Mouse (Mus musculus): ENCODE results near the gene 1700122O11Rik. TPM values are rescaled to one million over a fixed set of nuclear protein-coding genes. Genes with fewer than 3 reads are reported as not detected.

Gene 1700122O11Rik
- polyA plus RNA-seq, 1 experiment from 2014 or later = not detected

DNA sequence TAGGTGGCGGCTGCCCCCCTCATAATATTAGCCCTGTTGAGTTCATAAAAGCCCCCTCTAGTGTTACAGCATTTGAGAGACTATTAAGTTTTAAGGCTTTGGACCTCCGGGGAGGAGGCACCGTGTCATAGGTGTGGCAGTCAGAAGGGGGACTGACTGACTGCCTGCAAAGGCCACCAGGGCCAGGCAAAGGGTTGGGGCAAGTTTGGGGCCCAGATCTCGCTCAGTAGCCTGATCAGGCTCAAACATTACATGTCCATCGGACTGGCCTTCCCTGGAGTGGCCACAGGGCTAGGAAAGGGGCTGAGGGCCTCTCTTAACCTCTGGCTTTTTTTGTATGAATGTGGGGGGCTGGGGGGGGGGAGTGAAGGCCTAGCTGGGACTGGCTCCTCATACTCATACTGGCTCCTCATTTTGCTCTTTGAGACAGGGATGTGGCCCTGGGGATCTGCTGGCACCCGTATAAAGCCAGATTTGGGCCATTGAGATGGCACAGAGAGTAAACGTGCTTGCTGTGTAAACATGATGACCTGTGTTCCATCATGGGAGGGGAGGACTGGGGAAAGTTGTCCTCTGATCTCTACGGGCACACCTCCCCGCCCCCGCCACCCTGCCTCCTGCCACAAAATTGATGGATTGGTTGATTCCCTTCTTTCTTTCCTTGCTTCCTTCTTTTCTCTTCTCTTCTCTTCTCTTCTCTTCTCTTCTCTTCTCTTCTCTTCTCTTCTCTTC, 47.5 kb downstream of the 1700122O11Rik start:
- Histone ChIP-seq H3K9me3 (ENCODE audit: low read length) (no peaks in the 10 kb centered on the region), H3K9ac (replicated peaks; ENCODE audit: low read depth) (no peak overlapping the region), H3K27ac (ENCODE audit: low read length) (no peak overlapping the region), H3K27me3 (replicated peaks; ENCODE audit: insufficient read depth, low read length) (no peaks in the 10 kb centered on the region), H3K4me1 (ENCODE audit: insufficient read depth, low read depth, low read length) (no peaks in the 10 kb centered on the region), H3K4me3 (ENCODE audit: low read depth, low read length) (no peak overlapping the region), H3K4me2 (replicated peaks; ENCODE audit: low read depth, low read length) (no peak overlapping the region), H3K36me3 (ENCODE audit: insufficient read depth, low read length) (no peaks in the 10 kb centered on the region)
- 50% methylated on average over 10 of the region's 10 CpGs for WGBS
- TF ChIP-seq EP300 (IDR thresholded peaks at IDR 0.05) (no peak), CTCF (IDR thresholded peaks at IDR 0.05) (no peak)
- ATAC-seq = peak; percentile 26; the same call in 1 of the 2 replicates
- DNase-seq (ENCODE audit: low spot score) = no peak

DNA sequence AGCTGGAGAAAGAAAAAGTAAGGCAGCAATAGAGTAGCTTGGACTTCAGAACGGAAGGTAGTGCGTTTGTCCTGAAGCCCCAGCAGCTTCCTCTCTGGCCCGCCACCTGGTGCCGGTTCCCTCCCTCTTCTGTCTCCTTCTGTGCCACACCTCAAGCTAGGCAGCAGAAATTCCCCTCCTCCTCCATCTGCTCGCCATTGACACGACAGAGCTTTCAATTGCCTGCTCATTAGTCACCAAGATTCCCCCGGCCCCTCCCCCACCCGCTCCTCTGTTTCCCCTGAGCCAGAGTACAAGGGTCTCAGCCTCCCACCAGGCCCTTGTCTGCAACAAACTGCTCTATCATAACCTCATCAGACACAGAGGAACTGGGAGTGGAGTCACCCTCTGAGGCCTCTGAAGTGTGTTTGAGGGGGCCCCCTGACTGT, 48.1 kb downstream of the 1700122O11Rik start:
- H3K4me2 ChIP-seq (replicated peaks; ENCODE audit: low read depth, low read length) = no peak overlapping the region
- no peaks in the 10 kb centered on the region for H3K36me3 ChIP-seq (ENCODE audit: insufficient read depth, low read length)
- no peaks in the 10 kb centered on the region for H3K27me3 ChIP-seq (replicated peaks; ENCODE audit: insufficient read depth, low read length)
- TF ChIP-seq CTCF (IDR thresholded peaks at IDR 0.05) = peak; percentile 40
- no peak for TF ChIP-seq EP300 (IDR thresholded peaks at IDR 0.05)
- no peak overlapping the region for H3K27ac ChIP-seq (ENCODE audit: low read length)
- ATAC-seq (peak; percentile 56), DNase-seq (ENCODE audit: low spot score) (peak; percentile 62)
- no peaks in the 10 kb centered on the region for H3K9me3 ChIP-seq (ENCODE audit: low read length)
- H3K4me1 ChIP-seq (ENCODE audit: insufficient read depth, low read depth, low read length) = no peaks in the 10 kb centered on the region
- H3K9ac ChIP-seq (replicated peaks; ENCODE audit: low read depth) = no peak overlapping the region
- WGBS = 24% methylated on average over 8 of the region's 8 CpGs
- no peak overlapping the region for H3K4me3 ChIP-seq (ENCODE audit: low read depth, low read length)

GRCm38 (mm10) chr17:47988811-47989210, 49.3 kb downstream of the 1700122O11Rik start:
- Histone ChIP-seq H3K4me1 (ENCODE audit: insufficient read depth, low read depth, low read length) (no peaks in the 10 kb centered on the region), H3K4me2 (replicated peaks; ENCODE audit: low read depth, low read length) (no peak overlapping the region), H3K9me3 (ENCODE audit: low read length) (no peaks in the 10 kb centered on the region), H3K27ac (ENCODE audit: low read length) (no peak overlapping the region), H3K36me3 (ENCODE audit: insufficient read depth, low read length) (no peaks in the 10 kb centered on the region), H3K27me3 (replicated peaks; ENCODE audit: insufficient read depth, low read length) (no peaks in the 10 kb centered on the region), H3K4me3 (ENCODE audit: low read depth, low read length) (no peak overlapping the region), H3K9ac (replicated peaks; ENCODE audit: low read depth) (no peak overlapping the region)
- TF ChIP-seq CTCF (IDR thresholded peaks at IDR 0.05) (no peak), EP300 (IDR thresholded peaks at IDR 0.05) (no peak)
- ATAC-seq (peak; percentile 44; the same call in 1 of the 2 replicates), DNase-seq (ENCODE audit: low spot score) (no peak)
- 33% methylated on average over 8 of the region's 8 CpGs for WGBS

DNA sequence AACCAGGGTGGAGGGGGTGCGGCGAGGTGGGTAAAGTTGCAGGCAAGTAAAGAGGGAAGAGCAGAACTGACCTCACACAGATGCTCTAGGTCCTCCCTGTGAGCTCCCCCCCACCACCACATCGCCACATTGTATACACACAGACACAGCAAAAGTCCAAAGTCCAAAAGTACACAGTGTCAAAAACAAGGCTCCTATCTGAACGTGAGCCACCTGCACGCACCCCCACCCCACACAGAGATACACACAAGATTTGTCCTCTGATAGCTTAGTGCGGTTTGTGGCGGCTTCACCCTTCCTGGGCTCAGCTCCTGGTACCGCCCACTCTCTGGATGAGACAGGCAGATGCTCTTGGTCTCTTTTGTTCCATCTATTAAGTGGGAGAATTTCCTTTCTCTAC, 50.0 kb downstream of the 1700122O11Rik start:
- WGBS = 75% methylated on average over 8 of the region's 8 CpGs
- Histone ChIP-seq H3K36me3 (ENCODE audit: insufficient read depth, low read length) (no peaks in the 10 kb centered on the region), H3K27me3 (replicated peaks; ENCODE audit: insufficient read depth, low read length) (no peaks in the 10 kb centered on the region), H3K4me3 (ENCODE audit: low read depth, low read length) (no peak overlapping the region), H3K9me3 (ENCODE audit: low read length) (no peaks in the 10 kb centered on the region), H3K4me1 (ENCODE audit: insufficient read depth, low read depth, low read length) (no peaks in the 10 kb centered on the region), H3K27ac (ENCODE audit: low read length) (no peak overlapping the region), H3K9ac (replicated peaks; ENCODE audit: low read depth) (no peak overlapping the region), H3K4me2 (replicated peaks; ENCODE audit: low read depth, low read length) (no peak overlapping the region)
- DNase-seq (ENCODE audit: low spot score) = no peak
- TF ChIP-seq CTCF (IDR thresholded peaks at IDR 0.05) (no peak), EP300 (IDR thresholded peaks at IDR 0.05) (no peak)
- no peak for ATAC-seq

Other genes with a start within 250 kb of the 1700122O11Rik start
- 8.3 and 9.3 TPM in 2 replicates for gene Mdfi, start 203.6 kb downstream of the 1700122O11Rik start, polyA plus RNA-seq (2015; fragmentation: Nextera tagmentation; extraction: Ambion mirVana)
- 10.2 and 14.3 TPM in 2 replicates for gene Foxp4, start 113.6 kb downstream of the 1700122O11Rik start, polyA plus RNA-seq (2015; fragmentation: Nextera tagmentation; extraction: Ambion mirVana)
- gene 1700067P10Rik, start 51.0 kb upstream of the 1700122O11Rik start, polyA plus RNA-seq (2015; fragmentation: Nextera tagmentation; extraction: Ambion mirVana) = not detected in 2 replicates
- 0.12 and 0.32 TPM in 2 replicates for gene 9830107B12Rik, start 108.0 kb upstream of the 1700122O11Rik start, polyA plus RNA-seq (2015; fragmentation: Nextera tagmentation; extraction: Ambion mirVana)
- 0.52 and 0.80 TPM in 2 replicates for gene A530064D06Rik, start 129.0 kb upstream of the 1700122O11Rik start, polyA plus RNA-seq (2015; fragmentation: Nextera tagmentation; extraction: Ambion mirVana)
- gene Trem1, start 194.5 kb upstream of the 1700122O11Rik start, polyA plus RNA-seq (2015; fragmentation: Nextera tagmentation; extraction: Ambion mirVana) = 1.4 and 1.7 TPM in 2 replicates
- 1.7 and 2.0 TPM in 2 replicates for gene Trem3, start 209.5 kb upstream of the 1700122O11Rik start, polyA plus RNA-seq (2015; fragmentation: Nextera tagmentation; extraction: Ambion mirVana)
- 2.2 and 2.8 TPM in 2 replicates for gene Treml4, start 226.0 kb upstream of the 1700122O11Rik start, polyA plus RNA-seq (2015; fragmentation: Nextera tagmentation; extraction: Ambion mirVana)

All from lung, postnatal 0 days (tissue).